Mouse (Mus musculus) hematopoietic stem cell, adult 5-6 weeks (primary cell): ENCODE results near the gene Cwh43. TPM values are rescaled to one million over a fixed set of nuclear protein-coding genes. Genes with fewer than 3 reads are reported as not detected.
A peak's percentile ranks its signal among the peaks of the same experiment; 100 is the strongest.

Source experiments
- ATAC-seq, 2 experiments: fragments of 125-278 bp in 1 of 2; replicated peaks in 1 of 2; 2 replicates each; pipeline ENCODE4 v1.8.0; 2016 to 2017; ENCODE audit warnings: inconsistent platforms in 2 of 2, mild to moderate bottlenecking in 2 of 2, moderate number of reproducible peaks in 2 of 2, low read depth in 1 of 2, moderate TSS enrichment in 1 of 2; ENCODE audit not compliant: low FRiP score in 2 of 2, poor library complexity in 2 of 2, severe bottlenecking in 2 of 2, insufficient read depth in 1 of 2, low TSS enrichment in 1 of 2
- total RNA-seq: library from RNA; stranded (forward); fragments of 172-1452, 232-1000 nt; gene quantifications from 2 replicates; pipeline ENCODE4 v1.2.3, GENCODE M21; 2017

Cwh43 gene
- total RNA-seq, 1 experiment from 2014 or later: not detected

DNA sequence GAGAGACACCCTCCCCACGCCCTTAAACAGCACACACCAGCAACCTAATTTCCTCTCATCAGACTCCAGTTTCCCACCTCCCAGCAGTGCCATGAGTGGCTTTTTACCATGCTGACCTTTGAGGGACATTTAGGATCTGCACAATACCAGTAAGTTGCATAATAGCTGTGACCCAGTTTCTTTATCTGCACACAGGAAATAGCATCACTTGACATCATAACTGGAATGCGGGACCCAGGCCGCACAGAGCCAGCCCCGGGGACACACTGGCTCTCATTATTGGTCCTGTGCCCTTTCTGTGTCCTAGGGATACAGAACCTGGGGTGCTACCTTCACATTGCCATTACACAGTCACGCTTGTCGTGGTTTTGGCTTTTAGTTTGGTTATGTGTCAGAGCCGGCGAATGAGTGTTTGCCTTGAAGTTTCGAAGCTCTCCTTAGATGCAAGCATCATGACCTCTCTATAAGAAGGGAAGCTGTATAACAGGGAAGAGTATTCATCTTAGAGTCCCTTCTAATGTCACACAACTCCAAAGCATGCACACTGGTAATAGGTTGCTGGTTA lies 23.8 kb upstream of the Cwh43 start:
- no peak for ATAC-seq

DNA sequence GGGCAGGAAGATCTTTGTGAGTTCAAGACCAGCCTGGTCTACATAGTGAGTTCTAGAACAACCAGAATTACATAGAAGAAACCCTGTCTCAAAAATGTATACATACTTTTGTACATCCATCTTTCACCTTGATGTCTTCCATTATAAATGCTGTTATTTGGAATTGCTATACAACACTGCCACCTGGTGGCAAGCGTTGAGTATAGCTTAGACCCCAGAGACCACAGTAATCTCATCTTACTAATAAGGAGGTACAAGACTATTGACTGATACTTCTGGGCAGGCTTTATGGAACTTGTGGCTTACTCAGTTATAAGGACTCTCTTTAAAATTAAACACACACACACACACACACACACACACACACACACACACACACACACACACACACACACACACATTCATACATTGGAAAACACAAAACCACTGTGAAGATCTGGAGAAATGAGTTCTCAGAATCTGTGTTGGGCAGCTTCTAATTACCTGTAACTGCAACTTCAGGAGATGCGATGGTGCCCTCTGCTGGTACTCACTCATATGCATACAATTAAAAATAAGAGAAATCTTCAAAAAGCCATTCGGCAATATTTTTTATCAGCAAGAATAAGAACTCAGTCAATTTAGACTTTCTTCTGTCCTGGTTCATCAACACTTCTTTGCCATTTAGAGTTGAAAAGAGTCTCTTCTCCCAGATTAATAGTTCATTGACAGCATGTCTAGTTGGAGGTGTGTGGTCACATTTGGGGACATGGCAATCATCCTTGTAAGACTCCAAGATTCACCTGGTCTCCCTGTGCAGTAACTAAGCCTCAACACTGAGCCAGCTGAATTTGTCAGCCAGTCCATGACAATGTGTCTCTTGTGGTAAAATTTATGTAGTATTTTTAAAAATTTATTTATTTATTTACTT lies 22.9 kb upstream of the Cwh43 start:
- ATAC-seq: peak; percentile 52 to 72; a peak in 3 of 4 replicates

DNA sequence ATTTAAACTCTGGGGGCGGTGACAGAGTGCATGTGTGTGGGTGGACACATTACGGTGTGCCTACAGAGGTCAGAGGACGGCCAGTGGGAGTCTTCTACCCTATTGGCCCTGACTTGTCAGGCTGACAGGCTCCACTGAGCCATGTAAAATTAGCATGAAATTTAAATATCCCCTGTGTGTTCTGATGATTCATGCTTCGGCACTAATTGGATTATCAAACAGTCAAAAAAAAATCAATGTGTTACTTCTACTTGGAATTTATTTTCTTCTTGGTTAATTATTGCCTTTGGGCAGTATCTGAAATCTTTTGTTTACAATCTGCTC lies 22.3 kb upstream of the Cwh43 start:
- no peak for ATAC-seq

DNA sequence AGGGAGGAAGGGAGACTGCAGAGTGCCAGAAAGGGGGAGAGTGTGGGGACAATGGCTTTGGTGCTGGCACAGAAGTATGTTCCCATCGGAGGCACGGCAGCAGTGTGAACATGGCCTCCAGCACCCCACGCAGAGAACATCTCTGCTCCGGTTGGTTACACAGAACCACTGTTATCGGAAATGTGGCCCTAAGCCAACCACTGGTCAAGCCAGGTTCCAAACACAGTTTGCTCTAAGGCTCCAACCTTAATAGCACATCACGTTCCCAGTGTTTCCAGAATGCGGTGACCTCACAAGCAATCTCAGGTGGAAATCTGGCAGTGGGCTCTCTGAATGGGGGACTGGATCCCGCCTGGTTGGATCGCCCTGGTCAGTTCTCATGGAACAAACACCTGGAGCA lies 12.8 kb upstream of the Cwh43 start:
- no peak for ATAC-seq

DNA sequence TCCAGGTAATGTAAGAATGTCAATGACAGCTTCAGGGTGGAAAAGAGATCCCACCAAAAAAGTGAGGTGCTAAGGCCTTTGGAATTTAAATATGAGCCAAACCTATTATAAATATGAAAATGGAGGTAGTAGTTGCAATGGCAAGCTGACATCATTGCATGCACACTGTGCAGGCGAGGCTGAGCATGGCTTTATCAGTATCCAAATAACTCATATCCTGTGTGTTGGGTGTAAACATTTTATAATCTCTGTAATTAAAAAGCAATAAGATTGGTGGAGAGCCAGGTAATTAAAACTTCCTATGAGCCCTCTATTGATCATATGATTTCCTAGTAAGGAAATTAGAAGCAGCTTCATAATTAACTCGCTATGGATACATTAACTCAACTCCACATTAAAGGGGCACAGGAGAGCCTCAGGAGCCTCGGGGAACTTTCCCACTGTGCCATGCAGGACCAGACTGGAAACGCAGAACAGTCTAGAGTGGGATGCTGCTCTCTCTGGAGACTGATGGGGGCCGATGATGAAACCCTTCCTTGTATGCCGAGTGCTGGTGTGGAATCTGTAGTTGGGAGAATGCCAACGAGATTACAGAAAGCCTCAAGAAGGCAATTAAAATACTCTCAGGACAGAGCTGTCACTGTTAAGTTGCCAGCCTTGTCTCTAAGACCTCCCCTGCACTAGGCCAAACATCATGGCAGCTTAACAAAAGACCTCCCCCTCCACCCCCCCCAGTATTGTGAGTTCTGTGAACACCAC lies 5.9 kb upstream of the Cwh43 start:
- no peak for ATAC-seq

DNA sequence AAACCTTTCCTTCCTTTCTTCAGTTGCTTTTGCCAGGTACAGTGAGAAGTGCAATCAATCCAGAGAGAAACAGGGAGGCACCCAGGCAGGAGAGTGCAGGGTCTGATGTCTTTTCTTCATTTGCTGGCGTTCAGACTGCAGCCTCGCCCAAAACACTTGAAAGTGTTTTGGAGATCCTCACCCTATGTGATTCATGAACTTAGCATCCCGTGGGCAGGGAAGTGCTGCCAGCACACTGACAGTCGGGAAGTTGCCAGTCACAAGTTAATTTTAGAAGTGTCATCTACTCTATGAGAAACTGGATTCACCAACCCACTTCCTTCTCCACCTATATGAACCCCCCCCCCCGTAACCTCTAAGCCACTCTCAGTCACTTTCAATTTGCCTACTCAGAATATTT lies 4.5 kb upstream of the Cwh43 start:
- ATAC-seq: 0 out of 4 replicates have a peak, but pooled peaks of 1 of the 2 experiments have one; percentile 21

DNA sequence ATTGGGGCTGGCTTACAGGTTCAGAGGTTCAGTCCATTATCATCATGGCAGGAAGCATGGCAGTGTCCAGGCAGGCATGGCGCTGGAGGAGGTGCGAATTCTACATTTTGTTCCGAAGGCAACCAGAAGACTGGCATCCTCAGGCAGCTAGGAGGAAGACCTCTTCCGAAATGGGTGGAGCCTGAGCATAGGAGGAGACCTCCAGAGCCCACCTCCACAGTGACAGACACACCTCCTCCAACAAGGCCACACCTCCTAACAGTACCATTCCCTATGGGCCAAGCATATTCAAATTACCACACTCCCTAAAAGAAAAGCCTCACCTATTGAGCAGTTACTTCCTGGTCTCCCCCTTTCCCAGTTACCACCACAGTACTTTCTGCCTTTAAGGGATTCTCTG lies 3.0 kb upstream of the Cwh43 start:
- no peak for ATAC-seq

DNA sequence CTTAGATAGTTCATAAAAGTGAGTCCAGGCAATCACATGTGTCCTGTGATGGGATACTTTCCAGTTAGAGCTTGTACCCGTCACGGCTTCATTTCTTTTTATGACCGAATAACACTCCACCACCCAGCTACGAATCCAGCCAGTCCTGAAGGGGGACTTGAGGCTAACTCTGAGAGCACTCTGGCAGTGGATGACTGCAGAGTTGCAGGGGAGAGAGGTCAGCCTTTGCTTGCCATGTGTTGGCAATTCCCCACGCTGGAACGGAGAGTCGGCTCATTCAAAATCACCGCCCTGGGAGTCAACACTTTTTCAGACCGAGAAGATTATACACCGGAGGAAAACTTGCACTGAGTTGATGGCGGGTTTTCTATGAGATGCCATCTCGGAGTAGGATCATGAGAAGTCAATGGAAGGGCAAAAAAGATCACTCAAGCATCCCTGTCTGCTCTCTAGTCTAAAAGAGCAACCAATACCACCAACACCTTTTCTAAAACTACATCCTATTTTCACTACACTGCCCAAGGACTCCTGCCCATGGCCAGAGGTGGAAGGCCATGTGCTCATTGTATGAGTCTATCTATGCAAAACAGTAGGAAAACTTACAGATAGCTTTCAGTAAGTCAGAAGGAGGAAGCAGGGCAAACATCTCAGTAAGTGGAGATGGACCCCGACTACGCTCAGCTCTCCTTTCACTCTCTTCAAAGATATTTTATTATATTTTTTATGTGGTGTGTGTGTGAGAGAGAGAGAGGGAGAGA lies 2.4 kb upstream of the Cwh43 start:
- ATAC-seq: no peak

DNA sequence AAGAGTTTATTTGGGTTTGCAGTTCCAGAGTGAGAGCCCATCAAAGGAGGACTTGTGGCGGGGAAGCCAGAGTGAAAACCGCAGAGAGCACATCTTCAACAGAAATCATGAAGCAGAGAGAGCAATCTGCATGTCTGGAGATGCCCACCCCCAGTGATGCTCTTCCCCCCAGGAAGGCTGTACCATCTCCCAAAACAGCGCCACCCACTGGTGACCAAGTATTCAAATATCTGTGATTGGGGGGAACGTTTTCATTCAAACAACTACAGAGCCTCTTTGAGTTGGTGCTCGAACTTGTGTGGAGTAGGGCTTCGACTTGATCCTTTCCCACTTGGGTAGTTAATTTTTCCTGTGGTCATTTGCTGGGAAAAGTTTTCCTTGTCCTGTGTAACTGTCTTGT lies 1.1 kb upstream of the Cwh43 start:
- no peak for ATAC-seq

DNA sequence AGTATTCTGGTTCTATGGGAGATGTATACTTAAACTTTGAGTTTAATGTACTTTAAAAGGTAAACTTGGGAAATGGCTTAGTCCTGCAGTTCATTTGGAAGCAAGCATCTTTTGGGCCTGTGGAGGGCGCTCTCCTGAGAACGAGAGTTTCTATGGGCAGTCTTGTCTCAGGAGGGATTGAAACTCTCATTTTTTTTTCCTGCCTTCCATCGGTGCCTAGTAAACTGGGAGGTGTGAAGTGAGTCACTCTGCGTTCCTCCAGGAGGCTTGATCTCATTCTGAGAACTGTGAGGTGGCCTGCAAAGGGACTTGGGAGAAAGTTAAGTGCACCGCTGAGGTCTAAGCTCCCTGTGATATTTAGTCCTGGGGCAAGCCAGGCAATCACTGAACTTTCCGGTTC lies 986 bp downstream of the Cwh43 start:
- ATAC-seq: no peak

DNA sequence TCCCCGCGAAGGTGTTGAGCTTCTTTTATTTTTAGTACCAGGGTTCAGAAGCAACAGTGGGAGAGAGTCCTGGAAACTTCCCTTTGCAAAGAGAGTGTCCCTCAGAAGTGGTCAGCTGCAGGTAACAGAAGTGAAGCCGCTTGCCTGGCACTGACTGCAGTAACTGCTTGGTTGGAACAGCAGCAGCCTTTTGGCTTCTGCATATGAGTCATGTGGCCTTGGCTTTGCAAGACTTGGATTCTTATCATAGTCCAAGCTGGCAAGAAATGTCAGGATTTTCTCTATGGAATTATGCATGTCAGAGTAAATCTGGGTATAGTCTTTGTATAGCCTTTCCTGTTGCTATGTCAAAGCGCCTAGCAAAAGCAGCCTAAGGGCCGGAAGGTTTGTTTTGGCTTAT lies 4.1 kb downstream of the Cwh43 start:
- no peak for ATAC-seq

DNA sequence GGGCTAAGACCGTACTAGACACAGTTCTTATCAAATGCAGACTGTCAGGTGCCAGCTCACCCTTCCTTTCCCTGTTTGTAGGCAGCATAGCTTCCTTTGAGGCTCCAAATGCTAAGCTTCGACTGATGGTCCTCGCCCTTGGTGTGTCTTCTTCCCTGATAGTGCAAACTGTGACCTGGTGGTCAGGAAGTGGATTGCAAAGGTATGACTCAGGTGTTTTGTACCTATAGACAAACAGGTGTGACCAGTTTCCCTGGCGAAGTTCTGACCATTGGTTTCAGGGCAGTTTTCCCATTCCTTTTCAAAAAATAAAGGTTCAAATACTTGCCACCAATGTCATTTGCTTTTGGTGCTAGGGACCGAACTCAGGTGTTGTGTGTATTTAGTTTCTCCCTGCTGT lies 5.9 kb downstream of the Cwh43 start:
- no peak for ATAC-seq

DNA sequence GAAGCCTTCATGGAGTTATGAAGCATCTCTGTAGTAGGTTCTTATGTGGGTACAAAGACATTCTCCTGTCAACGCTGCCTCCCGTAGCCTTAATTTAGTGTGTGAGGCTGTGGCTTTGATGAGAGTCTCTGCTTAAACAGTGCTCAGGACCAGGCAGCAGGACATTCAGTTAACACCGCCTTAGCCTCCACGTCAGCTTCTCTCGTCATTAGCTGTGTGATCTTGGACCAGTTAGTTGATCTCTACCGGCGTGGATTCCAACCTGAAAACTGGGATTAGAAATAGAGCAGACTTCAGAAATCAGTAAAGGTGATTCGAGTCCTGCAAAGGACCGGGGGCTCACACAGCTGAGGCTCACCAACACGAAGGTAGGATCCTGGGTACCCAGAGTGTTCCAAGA lies 8.3 kb downstream of the Cwh43 start:
- no peak for ATAC-seq

DNA sequence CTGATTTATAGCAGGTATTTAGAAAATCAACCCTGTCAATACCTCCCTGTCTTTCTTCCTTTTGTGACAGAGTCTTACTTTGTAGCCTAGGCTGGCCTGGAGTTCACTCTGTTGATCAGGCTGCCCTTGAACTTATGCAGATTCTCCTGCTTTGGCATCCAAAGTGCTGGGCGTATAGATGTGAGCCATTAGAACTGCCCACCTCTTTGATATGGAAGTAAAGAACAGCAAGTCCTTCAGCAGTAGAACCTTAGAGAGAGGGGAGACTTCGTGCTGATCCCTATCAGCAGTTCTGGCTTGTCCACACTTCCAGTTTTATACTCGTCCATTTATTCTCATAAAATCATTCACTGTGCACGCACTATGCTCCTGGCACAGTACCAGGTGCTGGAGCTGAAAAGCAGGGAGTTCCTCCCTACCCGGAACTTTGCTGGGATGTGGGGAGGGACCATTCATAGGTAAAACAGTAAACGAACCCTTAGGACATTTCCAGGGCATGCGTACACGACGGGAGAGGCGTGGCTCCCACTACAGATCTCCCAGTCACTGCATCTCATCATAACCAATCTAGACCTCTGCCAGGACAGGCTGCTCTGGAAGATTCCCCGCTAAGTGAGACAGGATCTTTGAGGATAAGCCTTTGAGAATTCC lies 13.3 kb downstream of the Cwh43 start:
- ATAC-seq: no peak

DNA sequence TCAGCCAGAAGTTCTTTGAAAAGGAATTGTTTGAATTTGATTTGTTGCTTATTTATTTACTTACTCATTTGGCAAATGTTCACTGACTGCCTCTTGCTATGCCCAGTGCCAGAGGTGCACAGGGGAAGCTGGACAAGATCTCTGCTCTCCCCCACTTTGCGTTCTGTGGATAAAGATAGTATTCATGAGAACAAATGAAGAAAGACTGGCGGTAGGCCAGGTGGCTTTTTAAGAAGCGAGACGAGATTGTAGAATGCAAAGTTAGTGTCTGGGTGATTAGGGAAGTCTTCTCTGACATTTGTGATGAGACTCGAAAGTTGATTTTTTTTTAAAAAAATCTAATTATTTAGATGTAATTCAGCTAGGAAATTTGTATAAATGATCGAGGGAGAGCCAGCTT lies 20.9 kb downstream of the Cwh43 start:
- no peak for ATAC-seq

DNA sequence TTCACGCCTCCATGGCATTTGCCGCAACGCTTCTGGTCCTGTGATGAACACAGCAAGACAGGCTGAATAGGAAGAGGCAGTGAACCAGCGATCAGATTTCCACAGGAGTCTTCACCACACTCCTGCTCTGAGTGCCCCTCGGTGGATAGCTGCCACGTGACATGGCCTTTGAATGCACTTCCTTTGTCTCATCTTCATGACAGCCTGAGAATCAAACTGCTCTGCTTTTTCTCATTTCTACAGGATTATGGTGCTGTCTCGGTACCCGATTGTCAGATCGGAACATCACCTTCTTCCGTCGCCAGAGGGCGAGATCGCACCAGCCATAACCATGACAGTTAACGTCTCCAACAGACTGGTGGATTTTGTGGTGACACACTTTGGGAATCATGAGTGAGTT lies 25.7 kb downstream of the Cwh43 start:
- peak; percentile 62 to 71; a peak in 2 of 4 replicates for ATAC-seq

DNA sequence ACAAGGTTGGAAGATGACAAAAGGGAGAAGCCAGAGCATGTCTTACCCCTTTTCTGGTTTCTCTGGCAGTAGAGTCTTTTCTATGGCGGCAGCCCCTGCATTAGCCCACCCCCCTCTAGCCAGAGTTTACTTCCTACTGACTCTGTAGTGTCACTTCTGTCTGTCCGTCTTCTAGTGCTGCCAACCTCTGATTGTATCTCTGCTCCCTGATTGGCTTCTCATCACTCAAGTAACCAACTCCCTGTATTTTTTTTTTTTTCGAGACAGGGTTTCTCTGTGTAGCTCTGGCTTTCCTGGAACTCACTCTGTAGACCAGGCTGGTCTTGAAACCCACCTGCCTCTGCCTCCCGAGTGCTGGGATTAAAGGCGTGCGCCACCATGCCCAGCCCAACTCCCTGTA lies 26.9 kb downstream of the Cwh43 start:
- no peak for ATAC-seq
